Mouse (Mus musculus): ENCODE data around the gene Dglucy. TPM values are rescaled to one million over a fixed set of nuclear protein-coding genes. Genes with fewer than 3 reads are reported as not detected.
"Not testable (repeated sequence)": the region's sequence is repeated elsewhere in the genome, so short reads cannot be mapped to it uniquely, and the experiment has no call there.

The Dglucy gene
- total RNA-seq, 4 experiments from 2014 or later: 7.4 to 9.8 (median 8.0) TPM

- DNase-seq (ENCODE audit: low spot score in 2 of 2): no peak
Observed at GRCm38 (mm10) chr12:100778276-100778933, 452 bp upstream of the Dglucy start.

GRCm38 (mm10) chr12:100780416-100780815 lies 1.6 kb downstream of the Dglucy start:
- DNase-seq (ENCODE audit: low spot score in 2 of 2): no peak

GRCm38 (mm10) chr12:100781428-100782120 lies 2.7 kb downstream of the Dglucy start:
- no peak for DNase-seq (ENCODE audit: low spot score in 2 of 2)

DNA sequence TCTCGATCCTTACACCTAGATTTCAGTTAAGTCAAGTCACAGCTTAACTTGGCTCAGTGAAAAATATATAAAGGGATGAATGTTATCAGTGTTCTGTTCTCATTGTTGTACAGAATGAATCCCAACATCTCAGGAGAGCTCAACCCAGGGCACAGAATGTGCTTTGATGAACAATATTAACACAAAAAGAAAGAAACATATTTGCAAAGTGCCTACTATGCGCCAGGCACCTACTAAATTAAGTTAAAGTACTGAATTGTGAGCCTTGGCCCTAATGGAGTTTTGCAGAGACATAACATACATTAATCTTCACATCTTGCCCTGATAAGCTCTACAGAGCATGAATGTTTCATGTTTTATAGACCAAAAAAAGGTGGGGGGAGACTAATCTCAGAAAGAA lies 5.3 kb downstream of the Dglucy start:
- DNase-seq (ENCODE audit: low spot score in 2 of 2): no peak

DNA sequence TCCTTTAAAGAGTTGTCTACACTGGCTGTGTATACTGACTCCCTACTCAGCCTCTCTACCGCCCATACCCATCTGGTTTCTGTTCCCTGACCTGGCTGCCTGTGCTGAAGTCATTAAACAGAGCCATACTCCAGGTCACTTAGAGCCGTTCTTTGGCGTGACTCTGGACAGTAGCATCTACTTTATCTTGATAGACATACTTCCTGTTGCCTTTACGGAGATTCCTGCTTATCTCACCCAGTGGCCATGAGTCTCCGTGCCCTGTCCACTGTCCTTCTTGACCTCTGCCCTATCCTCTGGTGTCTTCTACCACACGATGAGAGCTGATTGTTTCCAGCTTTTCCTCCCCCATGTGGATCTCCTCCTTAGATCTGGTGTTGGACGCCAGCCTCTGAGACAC lies 6.5 kb downstream of the Dglucy start:
- DNase-seq (ENCODE audit: low spot score in 2 of 2): no peak

- no peak for DNase-seq (ENCODE audit: low spot score in 2 of 2)
Observed at GRCm38 (mm10) chr12:100789981-100790550, 11.2 kb downstream of the Dglucy start.

- no peak for DNase-seq (ENCODE audit: low spot score in 2 of 2)
Observed at GRCm38 (mm10) chr12:100791425-100791824, 12.6 kb downstream of the Dglucy start.

GRCm38 (mm10) chr12:100794450-100795230 lies 15.8 kb downstream of the Dglucy start:
- DNase-seq (ENCODE audit: low spot score in 2 of 2): no peak

- no peak for DNase-seq (ENCODE audit: low spot score in 2 of 2)
Observed at GRCm38 (mm10) chr12:100795390-100796036, 16.7 kb downstream of the Dglucy start.

DNA sequence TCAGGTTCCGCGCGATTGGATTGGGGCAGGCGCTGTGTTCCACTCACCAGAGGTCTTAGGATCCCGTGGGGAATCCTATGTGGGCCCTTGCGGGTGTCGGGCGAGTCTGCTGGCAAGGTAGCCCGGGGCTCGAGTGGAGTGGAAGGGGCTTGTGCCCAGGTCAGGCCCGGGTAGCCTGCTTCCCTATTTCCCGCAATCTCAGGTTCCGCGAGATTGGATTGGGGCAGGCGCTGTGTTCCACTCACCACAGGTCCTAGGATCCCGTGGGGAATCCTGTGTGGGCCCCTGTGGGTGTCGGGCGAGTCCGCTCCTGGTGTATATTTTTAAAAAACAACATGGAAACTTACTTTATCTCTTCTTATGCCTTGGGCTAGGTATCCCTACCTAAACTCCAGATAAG lies 24.5 kb downstream of the Dglucy start:
- DNase-seq (ENCODE audit: low spot score in 2 of 2): not testable (repeated sequence)

DNA sequence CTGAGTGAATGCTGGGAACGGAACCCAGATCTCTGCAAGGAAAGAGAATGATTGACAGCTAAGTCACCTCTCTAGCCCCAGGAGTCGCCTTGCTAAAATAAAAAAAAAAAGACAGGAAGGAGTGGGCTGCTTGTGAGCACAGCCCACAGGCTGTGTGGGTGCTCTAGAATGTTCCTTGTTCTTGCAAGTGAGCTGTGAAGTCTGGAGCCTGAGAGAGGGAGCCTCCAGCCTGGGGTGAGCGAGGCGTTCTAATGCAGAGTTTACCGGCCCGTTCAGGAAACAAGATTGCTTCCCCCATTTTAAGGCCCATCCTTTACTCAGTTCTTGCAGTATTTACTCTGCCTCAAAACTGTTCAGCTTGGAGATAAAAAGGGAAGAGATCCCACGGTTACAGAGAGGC lies 28.4 kb downstream of the Dglucy start:
- DNase-seq (ENCODE audit: low spot score in 2 of 2): no peak

DNA sequence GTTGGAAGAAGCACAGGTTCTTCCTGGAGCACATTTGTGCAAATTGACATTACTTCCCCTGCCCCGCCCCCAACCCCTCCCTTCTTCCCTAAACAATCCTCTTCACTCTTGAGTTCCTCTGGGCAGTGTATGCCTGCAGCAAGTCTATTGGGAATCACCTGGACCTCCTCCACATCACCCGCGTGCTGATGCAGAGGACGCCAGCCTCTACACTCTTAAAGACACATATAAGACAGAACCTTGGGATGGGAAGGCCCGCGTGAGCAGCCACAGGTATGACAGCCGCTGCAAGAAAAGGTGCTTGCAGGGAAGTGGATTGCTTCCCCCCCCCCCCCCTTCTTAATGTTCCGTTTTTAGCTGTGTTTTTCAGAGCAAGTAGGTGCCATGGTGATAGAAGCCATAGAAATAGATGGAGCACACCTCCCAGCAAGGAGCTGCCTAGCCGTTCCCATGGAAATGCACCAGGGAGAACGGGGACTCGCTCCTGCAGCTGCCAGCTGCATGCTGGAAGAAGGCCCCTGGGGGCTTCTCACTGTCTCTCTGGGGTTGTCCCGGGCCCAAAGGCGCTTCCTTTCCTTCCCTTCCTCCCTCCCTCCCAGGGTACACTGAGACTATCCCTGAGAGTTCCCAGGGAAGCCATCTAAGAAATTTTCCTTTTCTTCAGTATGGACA lies 29.9 kb downstream of the Dglucy start:
- peak in 1 of 2 experiments; percentile 37 for DNase-seq (ENCODE audit: low spot score in 2 of 2)

DNA sequence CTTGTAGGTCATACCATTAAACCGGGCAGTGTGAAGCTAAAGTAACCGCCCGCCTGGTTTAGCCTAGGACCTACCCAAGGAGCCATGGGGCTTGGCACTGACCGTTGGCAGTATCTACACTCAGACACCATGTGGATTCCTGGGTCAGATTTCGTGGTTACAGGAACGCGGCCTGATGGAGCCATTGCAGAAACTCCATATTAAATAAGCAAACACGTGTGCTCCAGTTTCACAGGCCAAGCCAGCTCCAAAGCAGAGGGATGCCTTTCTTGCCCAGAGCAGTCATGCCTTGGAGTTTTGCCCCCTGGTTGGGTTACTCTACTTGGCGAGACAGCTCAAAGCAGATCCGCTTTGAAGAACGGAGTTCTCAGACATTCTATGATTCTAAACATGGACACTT lies 31.7 kb downstream of the Dglucy start:
- DNase-seq (ENCODE audit: low spot score in 2 of 2): no peak

DNA sequence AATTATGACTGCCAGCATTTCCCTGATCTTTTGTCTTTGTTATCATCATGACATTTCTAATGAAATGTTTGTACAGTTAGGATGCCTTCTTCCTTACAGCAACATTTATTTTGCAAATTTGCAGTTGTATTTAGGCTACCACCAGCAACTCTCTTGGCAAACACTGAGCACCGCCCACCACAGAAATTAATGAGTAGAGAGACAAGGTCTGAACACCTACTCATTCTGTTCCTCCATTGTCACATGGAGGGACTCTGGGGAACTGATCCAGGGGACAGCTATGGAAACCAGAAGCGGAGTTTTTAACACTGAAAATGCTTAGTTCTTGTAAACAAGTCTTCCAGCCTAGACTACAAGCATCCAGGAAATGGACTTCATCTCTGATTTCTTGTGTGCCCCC lies 35.0 kb downstream of the Dglucy start:
- DNase-seq (ENCODE audit: low spot score in 2 of 2): peak; percentile 24 to 43

- DNase-seq (ENCODE audit: low spot score in 2 of 2): no peak
Observed at GRCm38 (mm10) chr12:100814671-100815070, 35.8 kb downstream of the Dglucy start.

DNA sequence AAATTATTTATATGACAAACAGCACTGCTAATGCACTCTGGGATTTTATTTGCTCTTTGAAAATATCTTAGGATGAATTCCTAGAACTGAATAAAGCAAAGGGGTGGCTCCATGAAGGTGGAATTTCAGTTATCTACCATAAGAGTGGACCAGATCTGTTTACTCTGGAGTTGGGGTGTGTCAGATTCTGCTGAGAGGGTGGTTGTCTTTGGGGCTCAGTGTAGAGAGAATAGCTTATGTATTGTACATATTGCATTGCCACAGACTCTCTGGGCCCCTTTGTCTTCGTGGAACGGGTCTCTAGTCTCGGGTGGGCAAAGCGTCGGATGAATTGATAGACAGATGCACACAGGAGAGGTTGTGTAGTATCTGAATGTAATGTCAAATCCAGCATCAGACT lies 38.0 kb downstream of the Dglucy start:
- no peak for DNase-seq (ENCODE audit: low spot score in 2 of 2)

GRCm38 (mm10) chr12:100819965-100820364 lies 41.1 kb downstream of the Dglucy start:
- no peak for DNase-seq (ENCODE audit: low spot score in 2 of 2)

DNA sequence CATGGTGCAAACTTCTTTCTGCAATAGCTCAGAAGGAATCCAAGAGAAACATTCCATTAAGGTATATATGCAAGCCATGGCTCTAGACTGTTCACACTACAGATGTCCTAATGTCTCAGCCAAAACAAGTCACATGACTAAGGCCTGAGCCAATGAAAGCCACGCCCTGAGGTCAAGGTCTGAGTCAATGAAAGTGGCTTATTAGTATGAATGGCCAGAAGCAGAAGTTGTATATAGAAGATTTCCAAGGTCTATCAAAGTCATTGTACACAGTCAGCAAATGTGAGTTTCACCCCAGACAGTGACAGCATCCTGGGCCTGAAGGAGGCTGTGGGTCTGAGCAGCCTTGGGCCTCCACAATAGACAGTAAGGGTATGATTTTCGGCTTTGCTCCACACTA lies 52.2 kb downstream of the Dglucy start:
- no peak for DNase-seq (ENCODE audit: low spot score in 2 of 2)

DNA sequence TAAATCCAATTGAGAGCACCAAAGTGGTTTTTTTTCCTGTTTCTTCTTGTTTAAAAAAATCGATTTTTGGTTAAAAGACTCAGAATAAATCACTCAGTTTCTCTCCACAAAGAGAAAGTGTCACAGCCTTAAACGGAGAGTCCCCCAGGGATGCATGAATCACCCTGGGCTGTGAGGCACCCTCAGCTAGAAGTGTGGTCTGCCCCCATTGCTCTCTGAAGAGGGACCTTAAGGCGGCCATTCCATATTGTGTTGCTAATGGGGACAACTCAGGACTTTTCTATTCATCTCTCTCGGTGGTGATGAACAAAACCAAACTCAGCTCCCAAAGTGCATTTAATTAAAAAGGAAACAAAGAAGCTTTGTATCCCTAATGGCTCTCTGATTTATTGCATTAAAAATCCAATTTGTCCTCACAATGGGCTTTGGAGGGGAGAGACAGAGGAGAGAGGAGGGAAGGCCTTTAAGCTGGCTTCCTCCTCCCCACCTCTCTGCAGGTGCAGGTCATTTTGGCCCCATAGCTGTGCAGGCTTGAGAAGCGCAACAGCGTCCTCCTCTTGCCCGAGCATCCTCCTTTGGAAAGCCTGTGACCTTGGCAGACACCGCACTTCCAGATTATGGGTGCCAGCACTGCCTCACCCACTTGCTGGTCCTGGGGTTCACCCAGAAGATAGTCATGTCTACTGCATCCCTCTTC lies 52.9 kb downstream of the Dglucy start:
- no peak for DNase-seq (ENCODE audit: low spot score in 2 of 2)

GRCm38 (mm10) chr12:100837208-100837607 lies 58.4 kb downstream of the Dglucy start:
- DNase-seq (ENCODE audit: low spot score in 2 of 2): no peak
